Mouse (Mus musculus) kidney, postnatal 0 days (tissue): ENCODE measurements at regions not wholly inside any gene's neighbourhood (a gene's known extent, or its start where the extent isn't known, plus 50 kb on each side); places are given as distances from the start of the nearest gene placed in this dataset.

Source experiments
- ATAC-seq: fragments of 200-750 bp; cut with Nextera tagmentation; replicated peaks from 2 replicates; pipeline ENCODE4 v1.8.0; 2017; ENCODE audit warnings: low read depth, moderate number of reproducible peaks, moderate TSS enrichment, moderate library complexity; ENCODE audit not compliant: low FRiP score
- DNase-seq: peaks from one replicate; pipeline ENCODE4 v3.0.0-alpha.2; 2016; ENCODE audit warnings: low spot score
- H3K27ac ChIP-seq: fragments of 300-500 bp; sonication (generic); 2 replicates; pipeline ENCODE4 v1.5.1; 2014; ENCODE audit warnings: mild to moderate bottlenecking
- H3K27me3 ChIP-seq: fragments of 300-500 bp; sonication (generic); 2 replicates; pipeline ENCODE4 v1.6.1; 2014; ENCODE audit warnings: low read length, mixed read lengths; ENCODE audit not compliant: insufficient read depth
- H3K36me3 ChIP-seq: fragments of 300-500 bp; sonication (generic); 2 replicates; pipeline ENCODE4 v1.6.1; 2014; ENCODE audit warnings: low read length, mixed read lengths; ENCODE audit not compliant: insufficient read depth
- H3K4me1 ChIP-seq: fragments of 300-500 bp; sonication (generic); replicated peaks from 2 replicates; pipeline ENCODE4 v1.6.1; 2014; ENCODE audit warnings: antibody characterized with exemption, low read length, mixed read lengths; ENCODE audit not compliant: insufficient read depth
- H3K4me2 ChIP-seq: fragments of 300-500 bp; sonication (generic); 2 replicates; pipeline ENCODE4 v1.6.1; 2014; ENCODE audit warnings: mild to moderate bottlenecking, low read length, moderate library complexity, mixed read lengths
- H3K4me3 ChIP-seq: fragments of 300-500 bp; sonication (generic); replicated peaks from 2 replicates; pipeline ENCODE4 v1.5.1; 2014; ENCODE audit warnings: low read depth, low read length
- H3K9ac ChIP-seq: fragments of 300-500 bp; sonication (generic); 2 replicates; pipeline ENCODE4 v1.6.1; 2014; ENCODE audit warnings: low read depth, low read length
- H3K9me3 ChIP-seq: fragments of 300-500 bp; sonication (generic); replicated peaks from 2 replicates; pipeline ENCODE4 v1.6.1; 2016; ENCODE audit warnings: low read length, inconsistent platforms, mixed read lengths
- CTCF ChIP-seq: IDR thresholded peaks from 2 replicates; pipeline ENCODE4 v1.5.1; 2016; ENCODE audit warnings: antibody characterized with exemption, low read depth, mild to moderate bottlenecking, moderate library complexity
- WGBS: fragments of 180-500 bp; shearing (Covaris S2); extraction: QIAGEN DNeasy Blood & Tissue Kit; methylation state at CpG from one replicate; pipeline ENCODE4 v1.1.7; 2014; 5-methylcytosine and 5-hydroxymethylcytosine counted together

DNA sequence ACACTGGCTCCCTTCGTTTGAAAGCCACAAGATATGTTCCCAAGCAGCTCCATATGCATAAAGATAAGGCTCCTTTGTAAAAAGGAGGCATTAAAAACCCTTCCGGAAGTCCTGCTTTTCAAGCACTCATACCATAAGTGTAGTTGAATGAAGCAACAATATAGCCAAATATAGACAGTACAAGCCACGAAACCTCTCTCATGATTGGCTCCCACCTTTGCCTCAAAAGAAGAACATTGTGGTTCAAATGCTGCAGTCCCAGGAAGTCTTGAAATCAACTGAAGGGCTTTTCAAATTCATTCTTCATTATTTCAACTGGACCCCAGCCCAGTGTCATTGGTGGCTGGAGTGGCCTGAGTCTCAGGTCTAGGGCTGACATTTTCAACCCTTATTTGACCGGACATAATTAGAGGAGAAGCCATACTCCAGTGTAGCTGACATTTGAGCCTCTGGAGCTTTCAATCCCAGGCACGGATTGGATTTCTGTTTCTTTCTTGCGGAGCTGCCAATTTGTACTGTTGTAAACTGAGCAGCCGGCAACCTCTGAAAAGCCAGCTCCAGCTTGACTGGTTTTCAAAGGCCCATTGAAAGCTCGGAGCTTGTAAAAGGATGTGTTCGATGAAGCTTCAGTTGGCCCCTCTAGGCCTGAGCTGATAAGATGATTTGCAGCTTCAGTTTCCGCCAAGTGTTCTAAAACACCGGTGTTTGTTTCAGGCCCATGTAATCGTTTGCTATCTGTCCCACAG, 105.4 kb downstream of the Tmsb4x start:
- no peak overlapping the region for H3K27ac ChIP-seq
- no peak overlapping the region for H3K4me3 ChIP-seq
- H3K9me3 ChIP-seq = no peaks in the 10 kb centered on the region
- no peak overlapping the region for H3K9ac ChIP-seq
- H3K27me3 ChIP-seq = 0 out of 2 replicates have a peak, but pooled peaks cover 12% of the 10 kb centered on the region
- 51% methylated on average over 12 of the region's 12 CpGs for WGBS
- ATAC-seq (no peak), DNase-seq (peak; percentile 28)
- no peak for TF ChIP-seq CTCF
- no peak overlapping the region for H3K4me2 ChIP-seq
- no peaks in the 10 kb centered on the region for H3K36me3 ChIP-seq
- H3K4me1 ChIP-seq = no peaks in the 10 kb centered on the region

DNA sequence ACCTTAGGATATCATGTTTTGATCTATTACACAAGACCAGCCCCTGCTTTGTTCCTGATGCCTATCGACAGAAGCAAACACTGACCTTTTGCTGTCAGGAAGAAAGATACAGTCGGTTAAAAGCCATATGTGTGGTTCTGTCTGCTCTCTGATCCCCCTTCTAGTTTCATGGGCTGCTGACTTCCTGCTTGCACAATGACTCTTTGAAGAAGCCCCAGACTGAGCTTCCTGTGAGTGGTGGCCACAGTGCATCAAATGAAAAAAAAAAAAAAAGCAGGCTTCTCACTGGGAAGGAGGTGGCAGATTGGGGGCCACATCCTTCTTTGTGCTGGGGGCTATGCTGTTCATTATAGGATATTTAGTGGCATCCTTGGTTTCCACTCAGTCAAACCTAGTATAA, 107.2 kb downstream of the Tmsb4x start:
- H3K27me3 ChIP-seq = no peaks in the 10 kb centered on the region
- no peak overlapping the region for H3K9ac ChIP-seq
- TF ChIP-seq CTCF = no peak
- WGBS = 41% methylated on average over 2 of the region's 2 CpGs
- H3K27ac ChIP-seq = no peak overlapping the region
- H3K36me3 ChIP-seq = no peaks in the 10 kb centered on the region
- ATAC-seq (no peak), DNase-seq (peak; percentile 6)
- H3K4me2 ChIP-seq = no peak overlapping the region
- no peak overlapping the region for H3K4me3 ChIP-seq
- H3K9me3 ChIP-seq = no peaks in the 10 kb centered on the region
- no peaks in the 10 kb centered on the region for H3K4me1 ChIP-seq

DNA sequence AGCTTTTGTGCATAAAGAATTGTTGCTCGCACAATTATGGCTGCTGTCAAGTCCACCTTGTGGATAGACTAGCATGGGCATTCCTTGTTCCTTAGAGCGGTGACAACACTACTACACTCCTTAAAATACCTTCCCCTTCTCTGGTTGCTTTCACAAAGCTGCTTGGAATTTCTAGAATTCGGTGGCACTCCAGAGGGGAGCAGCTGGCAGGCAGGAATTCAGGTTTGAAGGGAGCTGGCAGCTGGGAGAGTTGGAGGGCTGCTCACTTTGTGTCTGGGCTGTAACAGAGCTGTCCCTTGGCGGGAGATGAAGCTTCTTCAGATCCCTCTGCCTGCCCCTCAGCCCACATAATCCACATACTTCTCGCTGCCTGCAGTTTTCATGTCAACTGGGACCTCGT, 109.7 kb downstream of the Tmsb4x start:
- WGBS = 58% methylated on average over 6 of the region's 6 CpGs
- peak; percentile 18 for DNase-seq
- no peaks in the 10 kb centered on the region for H3K27me3 ChIP-seq
- no peak for TF ChIP-seq CTCF
- no peak overlapping the region for H3K9ac ChIP-seq
- no peak for ATAC-seq
- no peaks in the 10 kb centered on the region for H3K36me3 ChIP-seq
- no peak overlapping the region for H3K4me2 ChIP-seq
- H3K4me3 ChIP-seq = no peak overlapping the region
- H3K4me1 ChIP-seq = no peaks in the 10 kb centered on the region
- no peaks in the 10 kb centered on the region for H3K9me3 ChIP-seq
- no peak overlapping the region for H3K27ac ChIP-seq

DNA sequence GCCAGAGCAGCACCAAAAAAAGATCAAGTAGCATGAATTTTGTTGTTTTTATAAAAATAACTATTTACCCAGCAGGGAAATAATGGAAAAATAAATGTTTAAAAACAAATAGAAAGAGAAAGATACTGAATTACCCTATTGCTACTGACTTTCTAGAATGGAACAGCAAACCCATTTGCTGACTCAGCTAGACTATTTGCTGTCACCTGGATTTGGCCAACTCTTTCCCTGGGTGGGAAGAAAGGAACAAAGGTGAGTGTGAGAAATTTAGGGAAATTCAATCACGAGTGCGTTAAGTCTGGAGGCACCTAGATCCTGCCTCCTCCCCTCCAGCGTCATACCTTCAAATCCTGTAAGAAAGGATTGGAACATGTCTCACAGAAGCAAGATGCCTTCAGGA, 110.2 kb downstream of the Tmsb4x start:
- Histone ChIP-seq H3K27me3 (no peaks in the 10 kb centered on the region), H3K4me1 (no peaks in the 10 kb centered on the region), H3K36me3 (no peaks in the 10 kb centered on the region), H3K9ac (no peak overlapping the region), H3K27ac (no peak overlapping the region), H3K4me2 (no peak overlapping the region), H3K4me3 (no peak overlapping the region), H3K9me3 (no peaks in the 10 kb centered on the region)
- ATAC-seq (no peak), DNase-seq (no peak)
- no peak for TF ChIP-seq CTCF
- WGBS = 62% methylated on average over 3 of the region's 3 CpGs

DNA sequence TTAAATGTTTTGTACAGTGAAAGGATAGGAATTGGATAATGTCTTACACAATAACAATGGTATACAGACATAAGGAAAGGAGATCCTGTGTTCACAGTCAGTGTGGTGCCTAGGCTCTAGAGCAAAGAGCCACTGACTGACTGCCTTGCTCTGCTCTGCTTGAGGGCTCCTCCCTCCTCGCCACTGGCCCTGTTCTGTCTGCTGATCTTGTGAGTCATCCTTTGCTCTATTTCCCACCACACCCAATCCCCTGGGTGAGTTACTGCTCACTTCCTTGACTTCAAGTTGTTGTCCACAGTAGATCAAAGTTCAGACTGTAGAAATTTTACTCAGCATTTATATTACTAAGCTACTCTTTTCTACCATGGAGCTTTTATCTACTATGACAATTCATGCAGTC, 117.3 kb downstream of the Tmsb4x start:
- Histone ChIP-seq H3K27me3 (no peaks in the 10 kb centered on the region), H3K27ac (no peak overlapping the region), H3K9ac (no peak overlapping the region), H3K36me3 (no peaks in the 10 kb centered on the region), H3K4me2 (no peak overlapping the region), H3K4me1 (no peaks in the 10 kb centered on the region), H3K4me3 (no peak overlapping the region), H3K9me3 (no peaks in the 10 kb centered on the region)
- peak; percentile 20 for DNase-seq
- WGBS = 65% methylated on average over 1 of the region's 1 CpGs
- TF ChIP-seq CTCF = no peak
- peak; percentile 63; the same call in 1 of the 2 replicates for ATAC-seq

DNA sequence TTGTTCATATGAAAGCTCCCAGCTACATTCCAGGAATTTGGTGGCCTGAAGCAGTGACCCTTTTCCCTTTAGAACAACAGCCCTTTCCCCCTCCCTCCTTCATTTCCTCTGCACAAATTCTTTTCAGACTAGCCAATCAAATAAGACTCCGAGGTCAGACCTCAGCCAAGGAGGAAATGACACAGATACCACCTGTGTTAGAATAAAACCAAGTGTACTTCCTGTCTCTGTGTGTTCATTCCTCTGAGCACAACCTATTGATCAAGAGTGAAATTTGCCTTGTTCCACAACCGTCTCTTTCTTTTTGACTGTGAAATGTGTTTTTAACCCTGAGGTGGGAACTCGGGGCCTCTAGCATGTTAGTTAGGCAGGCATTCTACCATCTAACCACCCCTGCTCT, 120.2 kb downstream of the Tmsb4x start:
- H3K4me2 ChIP-seq = no peak overlapping the region
- DNase-seq (peak; percentile 76), ATAC-seq (no peak)
- 48% methylated on average over 3 of the region's 3 CpGs for WGBS
- TF ChIP-seq CTCF = no peak
- no peaks in the 10 kb centered on the region for H3K4me1 ChIP-seq
- H3K9ac ChIP-seq = no peak overlapping the region
- H3K36me3 ChIP-seq = no peaks in the 10 kb centered on the region
- H3K27me3 ChIP-seq = no peaks in the 10 kb centered on the region
- H3K27ac ChIP-seq = 0 out of 2 replicates have a peak overlapping the region, but pooled peaks have one; percentile 42
- H3K4me3 ChIP-seq = no peak overlapping the region
- no peaks in the 10 kb centered on the region for H3K9me3 ChIP-seq

DNA sequence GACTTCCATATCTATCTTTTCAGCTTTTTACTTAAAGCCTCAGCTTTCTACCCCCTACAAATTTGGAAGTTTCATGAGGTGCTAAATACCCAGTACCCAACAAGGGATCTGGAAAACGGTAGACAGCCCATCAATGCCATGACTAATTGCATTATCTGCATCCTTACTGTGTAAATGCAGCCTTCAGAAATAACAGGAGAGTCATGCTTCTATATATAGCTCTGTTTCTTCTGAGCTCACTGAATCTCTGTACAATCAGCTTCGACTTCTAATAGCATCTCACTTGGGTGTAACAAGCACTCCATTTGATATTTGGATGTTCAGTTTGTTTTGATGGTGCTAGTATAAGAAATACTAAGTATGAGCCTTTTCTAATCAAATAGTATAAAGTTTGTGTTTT, 120.7 kb downstream of the Tmsb4x start:
- Histone ChIP-seq H3K9me3 (no peaks in the 10 kb centered on the region), H3K4me3 (no peak overlapping the region), H3K36me3 (no peaks in the 10 kb centered on the region), H3K9ac (no peak overlapping the region), H3K27ac (no peak overlapping the region), H3K27me3 (no peaks in the 10 kb centered on the region), H3K4me2 (no peak overlapping the region), H3K4me1 (no peaks in the 10 kb centered on the region)
- no peak for ATAC-seq
- 53% methylated on average over 2 of the region's 2 CpGs for WGBS
- TF ChIP-seq CTCF = no peak
- DNase-seq = peak; percentile 18
